Mouse (Mus musculus) liver, embryonic 12.5 days (tissue): ENCODE results near the gene Myl12a. TPM values are rescaled to one million over a fixed set of nuclear protein-coding genes. Genes with fewer than 3 reads are reported as not detected.

Source experiments
- ATAC-seq: fragments of 200-750 bp; cut with Nextera tagmentation; 2 replicates; pipeline ENCODE4 v1.8.0; 2017; ENCODE audit warnings: moderate number of reproducible peaks, mild to moderate bottlenecking, moderate library complexity
- H3K27ac ChIP-seq: fragments of 300-500 bp; sonication (generic); 2 replicates; pipeline ENCODE4 v1.5.1; 2016; ENCODE audit warnings: mild to moderate bottlenecking
- H3K27me3 ChIP-seq: fragments of 300-500 bp; sonication (generic); replicated peaks from 2 replicates; pipeline ENCODE4 v1.6.1; 2016; ENCODE audit warnings: mild to moderate bottlenecking, moderate library complexity
- H3K36me3 ChIP-seq: fragments of 300-500 bp; sonication (generic); 2 replicates; pipeline ENCODE4 v1.6.1; 2016; ENCODE audit warnings: mild to moderate bottlenecking, moderate library complexity
- H3K4me1 ChIP-seq: fragments of 300-500 bp; sonication (generic); 2 replicates; pipeline ENCODE4 v1.6.1; 2016
- H3K4me2 ChIP-seq: fragments of 300-500 bp; sonication (generic); 2 replicates; pipeline ENCODE4 v1.6.1; 2016; ENCODE audit warnings: mild to moderate bottlenecking, moderate library complexity
- H3K4me3 ChIP-seq: fragments of 300-500 bp; sonication (generic); 2 replicates; pipeline ENCODE4 v1.5.1; 2016; ENCODE audit warnings: mild to moderate bottlenecking, moderate library complexity
- H3K9ac ChIP-seq: fragments of 300-500 bp; sonication (generic); 2 replicates; pipeline ENCODE4 v1.6.1; 2016; ENCODE audit warnings: mild to moderate bottlenecking, moderate library complexity
- H3K9me3 ChIP-seq: fragments of 300-500 bp; sonication (generic); replicated peaks from 2 replicates; pipeline ENCODE4 v1.6.1; 2016; ENCODE audit warnings: mild to moderate bottlenecking, moderate library complexity
- WGBS: fragments of 180-500 bp; shearing (Covaris S2); methylation state at CpG from one replicate; pipeline ENCODE4 v1.1.7; 2016; ENCODE audit not compliant: insufficient replicate concordance; 5-methylcytosine and 5-hydroxymethylcytosine counted together
- polyA plus RNA-seq: library from polyadenylated mRNA; unstranded; fragments of >200 nt; fragmentation: Nextera tagmentation; extraction: Ambion mirVana; gene quantifications from 2 replicates; pipeline ENCODE4 v1.2.1, GENCODE M21; 2016

Myl12a gene
- polyA plus RNA-seq, 1 experiment from 2014 or later: 292 TPM

GRCm38 (mm10) chr17:71024071-71024470 lies 21.4 kb upstream of the Myl12a start:
- no peaks in the 10 kb centered on the region for H3K9me3 ChIP-seq
- H3K9ac ChIP-seq: no peak overlapping the region
- H3K36me3 ChIP-seq: no peaks in the 10 kb centered on the region
- H3K27ac ChIP-seq: no peak overlapping the region
- H3K4me1 ChIP-seq: peaks cover 9% of the 10 kb centered on the region
- ATAC-seq: no peak
- H3K4me2 ChIP-seq: no peak overlapping the region
- H3K4me3 ChIP-seq: no peak overlapping the region
- WGBS: 90% methylated on average over 10 of the region's 10 CpGs
- no peaks in the 10 kb centered on the region for H3K27me3 ChIP-seq

GRCm38 (mm10) chr17:71022841-71023240 lies 20.2 kb upstream of the Myl12a start:
- no peak overlapping the region for H3K4me2 ChIP-seq
- WGBS: 81% methylated on average over 13 of the region's 13 CpGs
- H3K27me3 ChIP-seq: no peaks in the 10 kb centered on the region
- H3K27ac ChIP-seq: no peak overlapping the region
- H3K4me3 ChIP-seq: no peak overlapping the region
- H3K4me1 ChIP-seq: peaks cover 12% of the 10 kb centered on the region
- no peak for ATAC-seq
- H3K36me3 ChIP-seq: no peaks in the 10 kb centered on the region
- H3K9me3 ChIP-seq: no peaks in the 10 kb centered on the region
- no peak overlapping the region for H3K9ac ChIP-seq

- 56% methylated on average over 9 of the region's 9 CpGs for WGBS
- ATAC-seq: no peak
- H3K27ac ChIP-seq: peak overlapping the region; percentile 48
- peak overlapping the region; percentile 27; the same call in 1 of the 2 replicates for H3K9ac ChIP-seq
- H3K4me1 ChIP-seq: peaks cover 12% of the 10 kb centered on the region
- no peak overlapping the region; the same call in 1 of the 2 replicates for H3K4me3 ChIP-seq
- H3K27me3 ChIP-seq: no peaks in the 10 kb centered on the region
- H3K4me2 ChIP-seq: 0 out of 2 replicates have a peak overlapping the region, but pooled peaks have one; percentile 19
- H3K9me3 ChIP-seq: no peaks in the 10 kb centered on the region
- no peaks in the 10 kb centered on the region for H3K36me3 ChIP-seq
These were observed 17.2 kb upstream of the Myl12a start for GRCm38 (mm10) chr17:71019860-71020259.

GRCm38 (mm10) chr17:71019309-71019655 lies 16.6 kb upstream of the Myl12a start:
- no peaks in the 10 kb centered on the region for H3K36me3 ChIP-seq
- 26% methylated on average over 6 of the region's 6 CpGs for WGBS
- peak overlapping the region; percentile 23; the same call in 1 of the 2 replicates for H3K4me3 ChIP-seq
- no peaks in the 10 kb centered on the region for H3K27me3 ChIP-seq
- peak overlapping the region; percentile 27; the same call in 1 of the 2 replicates for H3K9ac ChIP-seq
- no peaks in the 10 kb centered on the region for H3K9me3 ChIP-seq
- ATAC-seq: no peak
- peak overlapping the region; percentile 48 for H3K27ac ChIP-seq
- H3K4me1 ChIP-seq: peaks cover 12% of the 10 kb centered on the region
- H3K4me2 ChIP-seq: peak overlapping the region; percentile 19; the same call in 1 of the 2 replicates

GRCm38 (mm10) chr17:71018616-71019308 lies 16.1 kb upstream of the Myl12a start:
- Histone ChIP-seq H3K4me3 (no peak overlapping the region), H3K4me1 (peaks cover 12% of the 10 kb centered on the region), H3K4me2 (no peak overlapping the region), H3K27me3 (no peaks in the 10 kb centered on the region), H3K27ac (no peak overlapping the region), H3K36me3 (no peaks in the 10 kb centered on the region), H3K9ac (no peak overlapping the region), H3K9me3 (no peaks in the 10 kb centered on the region)
- no peak for ATAC-seq
- 71% methylated on average over 15 of the region's 15 CpGs for whole genome bisulfite sequencing

GRCm38 (mm10) chr17:71018151-71018550 lies 15.5 kb upstream of the Myl12a start:
- H3K36me3 ChIP-seq: no peaks in the 10 kb centered on the region
- H3K4me3 ChIP-seq: no peak overlapping the region
- H3K4me1 ChIP-seq: peaks cover 12% of the 10 kb centered on the region
- H3K27ac ChIP-seq: no peak overlapping the region
- ATAC-seq: 0 out of 2 replicates have a peak, but pooled peaks have one; percentile 24
- whole genome bisulfite sequencing: 80% methylated on average over 3 of the region's 3 CpGs
- H3K9ac ChIP-seq: no peak overlapping the region
- no peaks in the 10 kb centered on the region for H3K27me3 ChIP-seq
- H3K4me2 ChIP-seq: no peak overlapping the region
- no peaks in the 10 kb centered on the region for H3K9me3 ChIP-seq

- no peaks in the 10 kb centered on the region for H3K27me3 ChIP-seq
- no peak overlapping the region for H3K4me2 ChIP-seq
- ATAC-seq: peak; percentile 27; the same call in 1 of the 2 replicates
- no peak overlapping the region for H3K4me3 ChIP-seq
- no peak overlapping the region for H3K9ac ChIP-seq
- H3K4me1 ChIP-seq: peaks cover 12% of the 10 kb centered on the region
- WGBS: 69% methylated on average over 4 of the region's 4 CpGs
- H3K9me3 ChIP-seq: no peaks in the 10 kb centered on the region
- no peak overlapping the region for H3K27ac ChIP-seq
- no peaks in the 10 kb centered on the region for H3K36me3 ChIP-seq
These were observed 14.8 kb upstream of the Myl12a start for GRCm38 (mm10) chr17:71017457-71017998.

- H3K27me3 ChIP-seq: no peaks in the 10 kb centered on the region
- H3K9me3 ChIP-seq: no peaks in the 10 kb centered on the region
- H3K36me3 ChIP-seq: no peaks in the 10 kb centered on the region
- no peak overlapping the region for H3K4me2 ChIP-seq
- no peak overlapping the region for H3K9ac ChIP-seq
- 59% methylated on average over 5 of the region's 5 CpGs for WGBS
- ATAC-seq: no peak
- peaks cover 11% of the 10 kb centered on the region for H3K4me1 ChIP-seq
- no peak overlapping the region for H3K27ac ChIP-seq
- no peak overlapping the region for H3K4me3 ChIP-seq
These were observed 12.2 kb upstream of the Myl12a start for GRCm38 (mm10) chr17:71014911-71015310.

GRCm38 (mm10) chr17:71013105-71013504 lies 10.4 kb upstream of the Myl12a start:
- Histone ChIP-seq H3K4me2 (no peak overlapping the region), H3K4me1 (no peaks in the 10 kb centered on the region), H3K9me3 (no peaks in the 10 kb centered on the region), H3K4me3 (no peak overlapping the region), H3K27me3 (no peaks in the 10 kb centered on the region), H3K9ac (no peak overlapping the region), H3K27ac (no peak overlapping the region), H3K36me3 (no peaks in the 10 kb centered on the region)
- WGBS: 81% methylated on average over 6 of the region's 6 CpGs
- ATAC-seq: no peak

GRCm38 (mm10) chr17:71011931-71012662 lies 9.4 kb upstream of the Myl12a start:
- H3K36me3 ChIP-seq: no peaks in the 10 kb centered on the region
- 70% methylated on average over 9 of the region's 9 CpGs for WGBS
- H3K4me3 ChIP-seq: no peak overlapping the region
- no peaks in the 10 kb centered on the region for H3K4me1 ChIP-seq
- no peak overlapping the region for H3K27ac ChIP-seq
- H3K27me3 ChIP-seq: no peaks in the 10 kb centered on the region
- no peak overlapping the region for H3K4me2 ChIP-seq
- no peak overlapping the region for H3K9ac ChIP-seq
- H3K9me3 ChIP-seq: no peaks in the 10 kb centered on the region
- no peak for ATAC-seq

GRCm38 (mm10) chr17:71010646-71011242 lies 8.1 kb upstream of the Myl12a start:
- peak; percentile 70 for ATAC-seq
- Histone ChIP-seq H3K9ac (no peak overlapping the region), H3K9me3 (no peaks in the 10 kb centered on the region), H3K27ac (no peak overlapping the region), H3K4me3 (no peak overlapping the region), H3K4me2 (peak overlapping the region; percentile 2; the same call in 1 of the 2 replicates), H3K4me1 (no peaks in the 10 kb centered on the region), H3K36me3 (no peaks in the 10 kb centered on the region), H3K27me3 (no peaks in the 10 kb centered on the region)
- 48% methylated on average over 7 of the region's 7 CpGs for WGBS

- WGBS: 68% methylated on average over 1 of the region's 1 CpGs
- H3K27me3 ChIP-seq: no peaks in the 10 kb centered on the region
- H3K4me2 ChIP-seq: no peak overlapping the region
- ATAC-seq: no peak
- no peaks in the 10 kb centered on the region for H3K36me3 ChIP-seq
- H3K4me1 ChIP-seq: no peaks in the 10 kb centered on the region
- no peaks in the 10 kb centered on the region for H3K9me3 ChIP-seq
- H3K4me3 ChIP-seq: no peak overlapping the region
- no peak overlapping the region for H3K27ac ChIP-seq
- H3K9ac ChIP-seq: no peak overlapping the region
These were observed 7.1 kb upstream of the Myl12a start for GRCm38 (mm10) chr17:71009751-71010150.
